Mouse (Mus musculus): ENCODE measurements around the gene Ampd3. TPM values are rescaled to one million over a fixed set of nuclear protein-coding genes. Genes with fewer than 3 reads are reported as not detected.

The Ampd3 gene
- total RNA-seq, 2 experiments from 2014 or later: 24.4 to 25.3 TPM

GRCm38 (mm10) chr7:110854519-110854918 lies 86.5 kb downstream of the Ampd3 start:
- intact Hi-C loops (cut with DNase I): no loop called here
- H3K4me3 ChIP-seq: no peak overlapping the region
- DNase-seq (ENCODE audit: extremely low spot score in 1 of 2, low spot score in 2 of 2): no peak
- TF ChIP-seq CTCF (IDR thresholded peaks at IDR 0.05): no peak
- peak overlapping the region; percentile 80 for H3K27ac ChIP-seq

GRCm38 (mm10) chr7:110854927-110855546 lies 87.0 kb downstream of the Ampd3 start:
- no peak for DNase-seq (ENCODE audit: extremely low spot score in 1 of 2, low spot score in 2 of 2)
- no peak overlapping the region for H3K4me3 ChIP-seq
- intact Hi-C loops (cut with DNase I): no loop called here
- no peak for TF ChIP-seq CTCF (IDR thresholded peaks at IDR 0.05)
- H3K27ac ChIP-seq: peak overlapping the region; percentile 5; the same call in 1 of the 2 replicates

GRCm38 (mm10) chr7:110855604-110856003 lies 87.6 kb downstream of the Ampd3 start:
- no peak overlapping the region for H3K4me3 ChIP-seq
- TF ChIP-seq CTCF (IDR thresholded peaks at IDR 0.05): no peak
- H3K27ac ChIP-seq: no peak overlapping the region
- DNase-seq (ENCODE audit: extremely low spot score in 1 of 2, low spot score in 2 of 2): no peak
- intact Hi-C loops (cut with DNase I): no loop called here

GRCm38 (mm10) chr7:110860129-110860528 lies 92.1 kb downstream of the Ampd3 start:
- no peak for DNase-seq (ENCODE audit: extremely low spot score in 1 of 2, low spot score in 2 of 2)
- Histone ChIP-seq H3K4me3 (no peak overlapping the region), H3K27ac (no peak overlapping the region)
- intact Hi-C loops (cut with DNase I): no loop called here
- no peak for TF ChIP-seq CTCF (IDR thresholded peaks at IDR 0.05)

Small RNAs within 50 kb of the gene (microRNA-seq; reads per million reads assigned to microRNA genes)
- gene Gm47282: 0 reads per million in 2 experiments

Other genes with a start within 250 kb of the Ampd3 start
- gene Sbf2, start 153.3 kb upstream of the Ampd3 start, total RNA-seq (2021): 10 to 100 TPM; 54.7 to 55.2 TPM
- 1 to 10 TPM; 2.8 to 3.4 TPM for gene Adm, start 140.5 kb upstream of the Ampd3 start, total RNA-seq (2021)
- gene Rnf141, start 76.3 kb downstream of the Ampd3 start, total RNA-seq (2021): 10 to 100 TPM; 72.1 to 72.6 TPM
- gene Lyve1, start 95.0 kb downstream of the Ampd3 start, total RNA-seq (2021): 1 to 10 TPM; 2.0 to 3.4 TPM
- 1 to 10 TPM; 1.4 to 4.3 TPM for gene Mrvi1, start 214.3 kb downstream of the Ampd3 start, total RNA-seq (2021)

Data from left cerebral cortex, adult 2 months (tissue).